Mouse (Mus musculus) limb, embryonic 12.5 days (tissue): Measurements from ENCODE around the gene Gm10378. TPM values are rescaled to one million over a fixed set of nuclear protein-coding genes. Genes with fewer than 3 reads are reported as not detected.
"Not testable (repeated sequence)": the region's sequence is repeated elsewhere in the genome, so short reads cannot be mapped to it uniquely, and the experiment has no call there.

ENCODE experiments used
- ATAC-seq: fragments of 200-750 bp; cut with Nextera tagmentation; 2 replicates; pipeline ENCODE4 v1.8.0; 2017; ENCODE audit warnings: low read depth, moderate TSS enrichment; ENCODE audit not compliant: insufficient number of reproducible peaks, insufficient read depth, low FRiP score, low TSS enrichment
- H3K27ac ChIP-seq: fragments of 300-500 bp; sonication (generic); 2 replicates; pipeline ENCODE4 v1.5.1; 2016; ENCODE audit warnings: mild to moderate bottlenecking, moderate library complexity
- H3K27me3 ChIP-seq: fragments of 300-500 bp; sonication (generic); 2 replicates; pipeline ENCODE4 v1.6.1; 2016; ENCODE audit warnings: mild to moderate bottlenecking, moderate library complexity
- H3K36me3 ChIP-seq: fragments of 300-500 bp; sonication (generic); 2 replicates; pipeline ENCODE4 v1.6.1; 2016; ENCODE audit warnings: mild to moderate bottlenecking, moderate library complexity
- H3K4me1 ChIP-seq: fragments of 300-500 bp; sonication (generic); replicated peaks from 2 replicates; pipeline ENCODE4 v1.6.1; 2016
- H3K4me2 ChIP-seq: fragments of 300-500 bp; sonication (generic); 2 replicates; pipeline ENCODE4 v1.6.1; 2016; ENCODE audit warnings: mild to moderate bottlenecking, moderate library complexity
- H3K4me3 ChIP-seq: fragments of 300-500 bp; sonication (generic); replicated peaks from 2 replicates; pipeline ENCODE4 v1.5.1; 2016; ENCODE audit warnings: mild to moderate bottlenecking
- H3K9ac ChIP-seq: fragments of 300-500 bp; sonication (generic); replicated peaks from 2 replicates; pipeline ENCODE4 v1.6.1; 2016; ENCODE audit warnings: mild to moderate bottlenecking, moderate library complexity
- H3K9me3 ChIP-seq: fragments of 300-500 bp; sonication (generic); 2 replicates; pipeline ENCODE4 v1.6.1; 2016; ENCODE audit warnings: mild to moderate bottlenecking, moderate library complexity
- WGBS: fragments of 180-500 bp; shearing (Covaris S2); methylation state at CpG from one replicate; pipeline ENCODE4 v1.1.7; 2016; 5-methylcytosine and 5-hydroxymethylcytosine counted together
- microRNA-seq: library from miRNA; unstranded; fragments of <30 nt; microRNA quantifications from one replicate; pipeline ENCODE4, GENCODE M21; 2017
- polyA plus RNA-seq: library from polyadenylated mRNA; unstranded; fragments of >200 nt; fragmentation: Nextera tagmentation; extraction: Ambion mirVana; gene quantifications from 2 replicates; pipeline ENCODE4 v1.2.1, GENCODE M21; 2016

Gene Gm10378
- polyA plus RNA-seq, result not detected in 2 replicates

GRCm38 (mm10) chr14:42655638-42656037 is at the start of gene Gm10378:
Gene Gm10378, plus strand, starts transcription at chr14:42655938.
- not testable (repeated sequence) for H3K36me3 ChIP-seq, H3K27me3 ChIP-seq, H3K4me1 ChIP-seq, H3K9ac ChIP-seq, H3K9me3 ChIP-seq, H3K4me3 ChIP-seq, ATAC-seq, H3K4me2 ChIP-seq, H3K27ac ChIP-seq
- no CpG with 5 or more reads among the region's 1 CpGs for WGBS

GRCm38 (mm10) chr14:42641817-42642216 is 13.9 kb upstream of the Gm10378 start, which contains the start of gene Gm3633:
Gene Gm3633, minus strand, starts transcription at chr14:42641917.
- not testable (repeated sequence) for H3K4me1 ChIP-seq, H3K9ac ChIP-seq, H3K9me3 ChIP-seq, H3K4me3 ChIP-seq, H3K27me3 ChIP-seq, H3K4me2 ChIP-seq, ATAC-seq, H3K27ac ChIP-seq, H3K36me3 ChIP-seq
- WGBS, result 80% methylated on average over 1 of the region's 2 CpGs

Small RNA genes lying within 50 kb of the gene (microRNA-seq; reads per million reads assigned to microRNA genes)
- not detected for gene Gm23620
- not detected for gene Gm25228

Other genes starting within 250 kb of the Gm10378 start
- gene Gm8005, start 216.3 kb upstream of the Gm10378 start, polyA plus RNA-seq, result not detected in 2 replicates
- not detected in 2 replicates for gene Gm8011, start 192.1 kb upstream of the Gm10378 start, polyA plus RNA-seq
- gene Gm8020, start 153.6 kb upstream of the Gm10378 start, polyA plus RNA-seq, result not detected in 2 replicates
- not detected in 2 replicates for gene Gm8024, start 131.7 kb upstream of the Gm10378 start, polyA plus RNA-seq
- not detected in 2 replicates for gene Gm17124, start 56.1 kb upstream of the Gm10378 start, polyA plus RNA-seq
- not detected in 2 replicates for gene Gm3633, start 14.0 kb upstream of the Gm10378 start, polyA plus RNA-seq
- gene Gm3015, start 112.9 kb downstream of the Gm10378 start, polyA plus RNA-seq, result not detected in 2 replicates
- not detected in 2 replicates for gene Gm10377, start 142.0 kb downstream of the Gm10378 start, polyA plus RNA-seq
- gene Gm21977, start 197.5 kb downstream of the Gm10378 start, polyA plus RNA-seq, result not detected in 2 replicates